Mouse (Mus musculus): ENCODE results near the gene Scgb1b11. TPM values are rescaled to one million over a fixed set of nuclear protein-coding genes. Genes with fewer than 3 reads are reported as not detected.

Scgb1b11 gene
- not detected for polyA plus RNA-seq (2014; fragmentation: Illumina TruSeq; extraction: RNeasy Lipid Tissue Mini Kit (QIAGEN cat#74804); ENCODE audit: low read depth, low replicate concordance)

GRCm38 (mm10) chr7:32222540-32222939, at the start of gene Scgb1b11:
Scgb1b11 (plus strand) TSS chr7:32222840.

GRCm38 (mm10) chr7:32211045-32211444, 11.6 kb upstream of the Scgb1b11 start, which contains the start of gene Scgb2b11:
Scgb2b11 (minus strand) TSS chr7:32211145.

Other genes starting within 250 kb of the Scgb1b11 start
- gene Scgb1b10, start 122.0 kb upstream of the Scgb1b11 start, polyA plus RNA-seq (2014; fragmentation: Illumina TruSeq; extraction: RNeasy Lipid Tissue Mini Kit (QIAGEN cat#74804); ENCODE audit: low read depth, low replicate concordance) = not detected
- gene Scgb2b11, start 11.7 kb upstream of the Scgb1b11 start, polyA plus RNA-seq (2014; fragmentation: Illumina TruSeq; extraction: RNeasy Lipid Tissue Mini Kit (QIAGEN cat#74804); ENCODE audit: low read depth, low replicate concordance) = not detected
- gene Scgb2b12, start 104.4 kb downstream of the Scgb1b11 start, polyA plus RNA-seq (2014; fragmentation: Illumina TruSeq; extraction: RNeasy Lipid Tissue Mini Kit (QIAGEN cat#74804); ENCODE audit: low read depth, low replicate concordance) = not detected
- not detected for gene Scgb1b12, start 111.3 kb downstream of the Scgb1b11 start, polyA plus RNA-seq (2014; fragmentation: Illumina TruSeq; extraction: RNeasy Lipid Tissue Mini Kit (QIAGEN cat#74804); ENCODE audit: low read depth, low replicate concordance)
- not detected for gene Scgb1b29, start 218.7 kb downstream of the Scgb1b11 start, polyA plus RNA-seq (2014; fragmentation: Illumina TruSeq; extraction: RNeasy Lipid Tissue Mini Kit (QIAGEN cat#74804); ENCODE audit: low read depth, low replicate concordance)

Data from sigmoid colon, adult 10 weeks (tissue).